8 mouse cellular contexts compared by ENCODE assay signal in the genomic region with DNA sequence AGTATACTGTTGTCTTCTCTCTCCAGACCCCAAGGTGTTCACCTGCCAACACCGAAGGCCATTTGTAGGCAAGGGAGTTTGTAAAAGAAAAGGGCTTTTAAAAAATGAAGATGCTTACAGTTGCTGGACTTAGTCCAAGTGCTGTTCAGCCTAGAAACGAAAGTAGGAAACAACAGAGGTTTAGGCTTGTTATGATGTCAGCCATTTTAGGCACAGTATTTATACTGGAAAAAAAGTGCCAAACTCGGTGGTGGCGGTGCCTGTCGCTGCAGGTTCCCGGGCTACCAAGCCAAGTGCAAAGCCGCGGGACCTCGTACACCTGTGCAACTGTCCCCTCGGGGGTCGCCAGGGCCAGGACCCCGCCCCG. TPM values are rescaled to one million over a fixed set of nuclear protein-coding genes. Genes with fewer than 3 reads are reported as not detected.
DNase-seq lines count a peak whose midpoint lies in the region; ATAC-seq and TF ChIP-seq lines count a peak whose summit lies in the region.

No protein-coding gene starts in this region.

- TF ChIP-seq POLR2A in kidney, adult 2 months (IDR thresholded peaks at IDR 0.05; ENCODE audit: low read depth, low read length) = no peak

- under 1% methylated on average over 13 of the region's 13 CpGs for WGBS in kidney, adult 2 months
- WGBS in limb, embryonic 10.5 days = under 1% methylated on average over 13 of the region's 13 CpGs
- 2% methylated on average over 13 of the region's 13 CpGs for WGBS in midbrain, embryonic 15.5 days

- H3K4me3 ChIP-seq in kidney, adult 2 months (ENCODE audit: insufficient read depth, low read depth, low read length) = peak overlapping the region; percentile 91
- H3K4me3 ChIP-seq in ES-E14 (ENCODE audit: insufficient read depth in 1 of 2, low read depth in 1 of 2, low read length in 2 of 2, poor library complexity in 1 of 2, severe bottlenecking in 1 of 2) = peak overlapping the region; percentile 84 to 96
- H3K4me3 ChIP-seq in limb, embryonic 10.5 days = peak overlapping the region; percentile 92
- H3K4me3 ChIP-seq in midbrain, embryonic 15.5 days = peak overlapping the region; percentile 98

- peaks cover 1% of the 10 kb centered on the region; the same call in 1 of the 2 replicates for H3K36me3 ChIP-seq in kidney, adult 2 months (ENCODE audit: control insufficient read depth, insufficient read depth, low read length)
- 0 out of 2 replicates have a peak, but pooled peaks cover 2% of the 10 kb centered on the region for H3K36me3 ChIP-seq in ES-E14 (ENCODE audit: control insufficient read depth, insufficient read depth, low read length, poor library complexity, severe bottlenecking)
- peaks cover 8% of the 10 kb centered on the region; the same call in 1 of the 2 replicates for H3K36me3 ChIP-seq in limb, embryonic 10.5 days
- 0 out of 2 replicates have a peak, but pooled peaks cover 2% of the 10 kb centered on the region for H3K36me3 ChIP-seq in midbrain, embryonic 15.5 days (replicated peaks)

- peak overlapping the region; percentile 83 for H3K9ac ChIP-seq in ES-E14 (ENCODE audit: insufficient read depth, low read depth, low read length, poor library complexity, severe bottlenecking)
- H3K9ac ChIP-seq in midbrain, embryonic 15.5 days = peak overlapping the region; percentile 99

- ATAC-seq in erythroid progenitor cell, adult 5-6 weeks (replicated peaks; ENCODE audit: low FRiP score, poor library complexity, severe bottlenecking) = peak; percentile 52
- no peak; the same call in 1 of the 2 replicates for ATAC-seq in midbrain, embryonic 15.5 days (replicated peaks)

- TF ChIP-seq CTCF in kidney, adult 2 months (conservative IDR thresholded peaks at IDR 0.05; ENCODE audit: insufficient read depth, insufficient read length, low read depth, low read length) = no peak

- peak; percentile 69 for DNase-seq in kidney, adult 2 months
- no peak for DNase-seq in kidney, postnatal 4 days
- no peak for DNase-seq in ES-E14 (ENCODE audit: low read depth, low spot score)
- DNase-seq in limb, embryonic 10.5 days (ENCODE audit: low spot score) = no peak
- DNase-seq in adrenal gland, postnatal 25 days = no peak
- no peak for DNase-seq in thymus, postnatal 14 days

- peaks cover 36% of the 10 kb centered on the region for H3K4me1 ChIP-seq in kidney, adult 2 months (ENCODE audit: control insufficient read depth, insufficient read depth, low read length)
- peaks cover 12 to 13% of the 10 kb centered on the region in 2 experiments; a peak in 3 of 4 replicates for H3K4me1 ChIP-seq in ES-E14 (ENCODE audit: control insufficient read depth in 2 of 2, insufficient read depth in 2 of 2, low read length in 2 of 2, poor library complexity in 1 of 2)
- H3K4me1 ChIP-seq in limb, embryonic 10.5 days = peaks cover 22% of the 10 kb centered on the region
- H3K4me1 ChIP-seq in midbrain, embryonic 15.5 days = peaks cover 36% of the 10 kb centered on the region

- H3K27me3 ChIP-seq in kidney, adult 2 months (replicated peaks; ENCODE audit: control insufficient read depth, insufficient read depth, low read length) = no peaks in the 10 kb centered on the region
- H3K27me3 ChIP-seq in limb, embryonic 10.5 days (ENCODE audit: low read depth, poor library complexity, severe bottlenecking) = no peaks in the 10 kb centered on the region
- no peaks in the 10 kb centered on the region for H3K27me3 ChIP-seq in midbrain, embryonic 15.5 days (replicated peaks)

- no peaks in the 10 kb centered on the region for H3K9me3 ChIP-seq in ES-E14 (ENCODE audit: control insufficient read depth, insufficient read depth, low read depth, low read length)
- H3K9me3 ChIP-seq in limb, embryonic 10.5 days (replicated peaks) = no peaks in the 10 kb centered on the region
- no peaks in the 10 kb centered on the region for H3K9me3 ChIP-seq in midbrain, embryonic 15.5 days

- in situ Hi-C loops in ES-E14 (cut with MboI; ENCODE audit: low sequenced_read_pairs in 2 of 2, unreplicated experiment in 2 of 2) = no loop called here

- peak overlapping the region; percentile 58 for H3K4me2 ChIP-seq in midbrain, embryonic 15.5 days

- H3K27ac ChIP-seq in kidney, adult 2 months (ENCODE audit: insufficient read depth, low read depth, low read length) = peak overlapping the region; percentile 99
- H3K27ac ChIP-seq in ES-E14 (ENCODE audit: insufficient read depth, low read depth, low read length, poor library complexity, severe bottlenecking) = peak overlapping the region; percentile 45; the same call in 1 of the 2 replicates
- peak overlapping the region; percentile 95 for H3K27ac ChIP-seq in limb, embryonic 10.5 days
- H3K27ac ChIP-seq in midbrain, embryonic 15.5 days = peak overlapping the region; percentile 96

TF ChIP-seq in ES-E14, 5 proteins besides CTCF, POLR2A, EP300 and RAD21:
- no peak for TF ChIP-seq MAFK (IDR thresholded peaks at IDR 0.05; ENCODE audit: insufficient read depth, low read depth, low read length)
- TF ChIP-seq ZC3H11A (IDR thresholded peaks at IDR 0.05; ENCODE audit: borderline replicate concordance, low read depth, low read length) = no peak
- TF ChIP-seq HCFC1 (IDR thresholded peaks at IDR 0.05; ENCODE audit: borderline replicate concordance, insufficient read depth, low read length) = no peak
- TF ChIP-seq ZNF384 (IDR thresholded peaks at IDR 0.05; ENCODE audit: low read depth, low read length) = no peak
- no peak for TF ChIP-seq CHD2 (IDR thresholded peaks at IDR 0.05; ENCODE audit: low read depth, low read length)

RNA-seq across cellular contexts. Expression of a gene that starts 0.6 kb away (rescaled TPM):
- polyA plus RNA-seq in kidney, adult 2 months (2012; rRNA removed) = 2,034 and 2,219 TPM in 2 replicates
- 97.7 and 159 TPM in 2 replicates for total RNA-seq in ES-E14 (2012; rRNA removed)
- 559 and 848 TPM in 2 replicates for total RNA-seq in erythroid progenitor cell, adult 5-6 weeks (2015; ENCODE audit: low replicate concordance)
- 487 and 545 TPM in 2 replicates for total RNA-seq in erythroid progenitor cell, adult 5-6 weeks (2017; ENCODE audit: low replicate concordance)
- 219 and 269 TPM in 2 replicates for polyA plus RNA-seq in limb, embryonic 10.5 days (2016; fragmentation: Nextera tagmentation; extraction: Ambion mirVana)
- 590 and 626 TPM in 2 replicates for polyA plus RNA-seq in midbrain, embryonic 15.5 days (2015; fragmentation: Nextera tagmentation; extraction: Ambion mirVana)
- total RNA-seq in adrenal gland, postnatal 25 days (2021) = 881 and 1,010 TPM in 2 replicates

RNA-seq across cellular contexts. Expression of a gene that starts 58.9 kb away (rescaled TPM):
- 6.8 and 8.3 TPM in 2 replicates for polyA plus RNA-seq in kidney, adult 2 months (2012; rRNA removed)
- 4.7 and 8.1 TPM in 2 replicates for total RNA-seq in ES-E14 (2012; rRNA removed)
- 466 and 515 TPM in 2 replicates for total RNA-seq in erythroid progenitor cell, adult 5-6 weeks (2015; ENCODE audit: low replicate concordance)
- 345 and 529 TPM in 2 replicates for total RNA-seq in erythroid progenitor cell, adult 5-6 weeks (2017; ENCODE audit: low replicate concordance)
- 21.2 and 24.8 TPM in 2 replicates for polyA plus RNA-seq in limb, embryonic 10.5 days (2016; fragmentation: Nextera tagmentation; extraction: Ambion mirVana)
- 28.0 and 30.2 TPM in 2 replicates for polyA plus RNA-seq in midbrain, embryonic 15.5 days (2015; fragmentation: Nextera tagmentation; extraction: Ambion mirVana)
- 19.8 and 21.3 TPM in 2 replicates for total RNA-seq in adrenal gland, postnatal 25 days (2021)

Comparison
In these comparisons a context has a peak if more than half of its experiments do, and no peak if none do; other contexts are left out.
1. H3K27ac ChIP-seq: peak in every context shown above with its lines; median percentile 99 in kidney, adult 2 months; 96 in midbrain, embryonic 15.5 days; 95 in limb, embryonic 10.5 days; 45 in ES-E14.
2. RNA of a gene that starts 58.9 kb away (total RNA-seq): 345 to 529 TPM in erythroid progenitor cell, adult 5-6 weeks; 19.8 to 21.3 TPM in adrenal gland, postnatal 25 days and 4.7 to 8.1 TPM in ES-E14; every median in the first group is over 10 times any median in the second.
3. Peak in every context shown above with its lines, with median percentiles within 50 percentile points of each other: H3K4me3 ChIP-seq.